Mouse (Mus musculus) spleen, postnatal 4 days (tissue): ENCODE measurements at regions not wholly inside any gene's neighbourhood (a gene's known extent, or its start where the extent isn't known, plus 50 kb on each side); places are given as distances from the start of the nearest gene placed in this dataset.

Source experiments
- DNase-seq, 2 experiments: peaks; one replicate each; pipeline ENCODE4 v3.0.0; 2022; ENCODE audit warnings: low spot score in 2 of 2

- no peak for DNase-seq
These were observed 51.0 kb upstream of the Stt3b start for GRCm38 (mm10) chr9:115361191-115361590.

GRCm38 (mm10) chr9:115361881-115362280 lies 51.7 kb upstream of the Stt3b start:
- DNase-seq: no peak

- DNase-seq: no peak
These were observed 52.3 kb upstream of the Stt3b start for GRCm38 (mm10) chr9:115362486-115362885.

GRCm38 (mm10) chr9:115364919-115365861 lies 55.0 kb upstream of the Stt3b start:
- no peak for DNase-seq

GRCm38 (mm10) chr9:115367808-115368207 lies 57.6 kb upstream of the Stt3b start:
- no peak for DNase-seq

DNA sequence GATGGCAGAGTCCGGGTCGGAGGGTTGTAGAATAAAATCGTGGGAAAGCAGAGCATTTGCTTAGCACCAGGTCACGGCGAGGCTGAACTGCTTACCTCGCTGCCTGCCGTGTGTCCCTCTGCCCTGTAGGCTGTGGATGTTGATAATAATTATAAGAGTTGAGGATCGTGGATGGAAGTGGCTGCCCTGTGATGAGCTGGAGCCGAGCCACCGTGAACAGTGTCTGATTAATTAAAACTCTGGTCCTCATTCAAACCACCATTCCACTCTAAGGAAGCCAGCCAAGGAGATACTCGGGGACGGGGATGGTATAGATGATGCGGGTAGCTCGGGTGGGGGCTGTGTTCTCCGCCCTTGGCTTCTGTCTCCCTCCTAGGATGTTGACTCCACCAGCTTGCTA lies 70.1 kb upstream of the Stt3b start:
- DNase-seq: no peak

DNA sequence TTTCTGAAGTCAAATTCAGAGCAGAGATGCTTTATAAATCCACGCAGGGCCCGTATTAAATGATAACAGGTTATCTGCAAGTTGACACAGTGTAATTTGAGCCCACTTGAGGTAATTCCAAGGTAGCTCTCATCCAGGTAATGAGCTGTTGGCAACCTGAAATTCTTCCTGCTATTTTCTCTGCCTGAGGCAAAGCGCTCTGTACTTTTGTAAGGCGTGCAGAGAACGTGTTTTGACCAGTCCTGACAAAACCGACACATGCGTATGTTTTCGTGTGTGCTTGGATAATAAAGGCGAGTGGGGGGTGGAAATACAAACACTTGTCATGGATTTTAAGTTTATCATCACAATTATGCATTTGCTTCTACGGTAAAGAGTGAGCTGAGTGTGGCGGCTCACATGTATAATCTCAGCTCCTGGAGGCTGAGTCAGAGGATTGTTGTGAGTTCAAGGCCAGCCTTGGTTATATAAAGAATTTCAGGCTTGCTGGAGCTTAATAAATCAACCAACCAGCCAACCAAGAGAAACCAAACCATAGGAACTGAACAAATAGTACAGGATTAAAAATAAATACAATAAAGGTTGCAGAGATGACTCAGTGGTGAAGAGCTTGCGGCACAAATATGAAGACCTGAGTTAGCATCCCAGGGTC lies 72.7 kb upstream of the Stt3b start:
- no peak for DNase-seq

GRCm38 (mm10) chr9:115383935-115384334 lies 73.7 kb upstream of the Stt3b start:
- no peak for DNase-seq

- no peak for DNase-seq
These were observed 74.1 kb upstream of the Stt3b start for GRCm38 (mm10) chr9:115384345-115384744.

DNA sequence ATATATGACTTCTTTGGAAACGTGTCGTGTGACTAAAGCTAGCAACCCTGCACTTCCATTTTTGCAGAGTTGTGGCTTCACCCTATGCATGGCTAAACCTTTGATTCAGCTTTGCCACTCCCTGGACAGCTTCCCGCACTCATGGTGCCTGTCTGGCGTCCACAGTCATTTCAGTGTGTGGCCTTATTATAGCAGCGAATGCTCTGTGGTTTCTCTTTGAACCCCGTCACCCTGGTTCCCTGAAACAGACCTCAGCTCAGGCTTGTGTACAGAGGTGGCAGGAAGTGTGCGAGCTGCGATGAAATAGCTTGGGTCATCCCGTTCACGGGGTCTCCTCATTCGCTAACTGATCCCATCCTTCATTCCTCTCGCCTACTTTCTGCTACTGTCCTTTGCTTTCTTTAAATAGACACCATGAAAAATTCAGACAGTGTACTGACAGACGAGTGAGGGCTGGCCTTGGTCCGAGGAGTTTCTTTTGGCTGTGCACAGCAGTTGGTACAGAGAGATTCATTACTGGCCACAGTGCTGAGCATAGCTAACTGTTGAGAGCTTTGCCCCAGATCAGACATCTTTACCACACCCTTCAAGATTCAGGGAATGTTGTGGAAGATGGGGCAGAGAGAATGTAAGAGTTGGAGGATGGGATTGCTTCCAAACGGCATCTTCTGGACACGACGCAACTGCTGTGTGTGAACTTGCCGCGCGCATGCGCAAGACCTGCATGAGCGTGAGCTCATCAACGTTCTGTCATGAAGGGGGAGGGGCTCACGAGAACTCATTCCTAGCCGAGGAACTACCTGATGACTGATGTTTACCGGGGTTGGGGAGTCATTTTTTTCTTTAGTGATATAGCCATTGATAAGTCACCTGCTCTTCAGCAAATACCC lies 77.5 kb upstream of the Stt3b start:
- no peak for DNase-seq

DNA sequence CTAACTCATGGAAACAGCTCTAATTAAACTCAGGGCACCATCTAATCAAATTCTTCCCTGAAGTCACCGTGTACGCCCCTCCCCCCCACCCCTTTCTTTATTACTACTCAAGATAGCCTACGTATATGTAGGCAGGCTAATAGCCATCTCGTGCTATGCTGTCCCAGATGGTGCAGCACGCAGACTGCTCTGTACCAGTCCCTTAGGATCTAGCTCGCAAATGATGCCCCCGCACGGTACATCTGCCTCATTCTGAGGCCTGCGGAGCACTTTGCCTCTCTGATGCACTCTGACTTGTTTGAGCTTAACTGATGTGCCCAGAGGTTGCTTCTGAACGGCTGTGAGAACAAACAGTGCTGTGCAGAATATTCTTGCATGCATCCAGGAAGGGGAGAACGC lies 78.1 kb upstream of the Stt3b start:
- no peak for DNase-seq

DNA sequence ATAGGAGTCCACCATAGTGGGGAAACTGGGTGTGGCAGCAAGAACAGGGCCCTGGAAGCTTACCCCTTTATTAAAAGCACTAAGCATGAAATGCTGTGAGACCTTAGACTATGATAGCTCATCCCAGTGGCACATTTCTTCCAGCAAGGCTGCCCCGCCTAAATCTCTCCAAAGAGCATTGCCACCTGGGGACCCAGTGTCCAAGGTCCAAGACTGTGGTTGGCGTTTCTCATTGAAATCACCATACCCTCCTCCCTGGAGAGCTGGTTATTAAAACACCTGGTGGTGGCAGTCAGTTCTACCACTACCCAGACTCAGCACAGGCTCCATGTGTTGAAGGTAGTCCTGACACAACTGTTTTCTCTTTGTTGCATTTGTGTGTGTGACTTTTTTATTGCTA lies 78.9 kb upstream of the Stt3b start:
- DNase-seq: no peak

DNA sequence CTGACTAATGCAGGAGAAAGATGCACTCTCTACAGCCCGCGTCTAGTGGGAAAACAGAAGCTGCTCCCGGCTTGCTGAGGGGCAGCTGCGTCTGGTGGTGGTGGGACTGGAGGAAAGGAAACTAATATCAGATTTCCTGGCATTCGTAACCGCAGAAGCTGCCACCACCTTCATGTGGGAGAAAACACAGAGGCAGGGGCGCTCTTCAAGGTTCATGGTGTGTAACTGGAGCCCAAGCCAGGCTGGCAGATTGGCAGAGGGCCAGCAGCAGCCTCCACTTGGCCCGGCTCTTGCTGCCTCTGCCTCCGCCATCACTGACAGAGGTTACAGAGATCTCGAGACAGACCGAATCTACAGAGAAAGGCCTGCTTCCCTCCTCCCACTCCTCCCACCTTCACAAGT lies 80.7 kb upstream of the Stt3b start:
- DNase-seq: peak in 1 of 2 experiments; percentile 18

- DNase-seq: no peak
These were observed 85.3 kb upstream of the Stt3b start for GRCm38 (mm10) chr9:115395511-115395910.

DNA sequence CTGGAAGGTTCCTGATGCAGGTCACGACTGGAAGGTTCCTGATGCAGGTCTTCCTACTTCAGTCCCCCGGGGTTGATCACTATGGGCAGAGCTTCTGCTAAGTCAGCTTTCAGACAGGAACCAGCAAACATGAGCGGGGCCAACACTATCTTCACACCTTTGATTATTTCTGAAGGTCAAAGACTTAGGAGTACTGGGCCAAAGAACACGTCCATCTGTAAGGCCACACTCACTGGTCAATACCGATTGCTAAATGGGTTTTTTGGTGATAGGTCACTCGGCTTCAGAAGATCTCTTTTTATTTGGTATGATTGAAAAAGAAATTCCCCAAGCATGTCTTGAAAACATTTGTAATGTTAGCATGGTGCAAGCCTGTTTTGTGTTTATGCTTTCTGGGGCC lies 90.2 kb upstream of the Stt3b start:
- DNase-seq: no peak

GRCm38 (mm10) chr9:115401405-115402151 lies 91.4 kb upstream of the Stt3b start:
- no peak for DNase-seq

DNA sequence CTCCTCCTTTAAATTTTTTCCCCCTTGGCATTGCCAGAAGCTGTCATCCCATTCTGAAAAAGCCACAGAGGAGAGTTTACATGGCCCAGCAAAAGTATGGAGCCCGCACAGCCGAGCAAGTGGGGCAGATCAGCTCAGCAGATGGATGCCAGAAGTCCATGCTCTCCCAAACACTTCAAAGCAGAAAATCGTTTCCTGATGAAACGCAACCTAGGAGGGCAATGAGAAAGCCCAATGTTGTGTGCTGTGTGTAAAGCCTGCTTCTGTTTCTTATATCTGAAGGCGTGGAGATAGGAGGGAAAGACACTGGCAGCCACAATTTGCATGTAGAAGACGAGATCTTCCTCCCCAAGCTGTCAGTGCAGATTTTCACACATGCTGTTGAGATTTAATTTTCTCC lies 92.4 kb upstream of the Stt3b start:
- DNase-seq: no peak

GRCm38 (mm10) chr9:115403354-115403968 lies 93.2 kb upstream of the Stt3b start:
- DNase-seq: no peak

- DNase-seq: no peak
These were observed 97.8 kb upstream of the Stt3b start for GRCm38 (mm10) chr9:115407901-115408470.

DNA sequence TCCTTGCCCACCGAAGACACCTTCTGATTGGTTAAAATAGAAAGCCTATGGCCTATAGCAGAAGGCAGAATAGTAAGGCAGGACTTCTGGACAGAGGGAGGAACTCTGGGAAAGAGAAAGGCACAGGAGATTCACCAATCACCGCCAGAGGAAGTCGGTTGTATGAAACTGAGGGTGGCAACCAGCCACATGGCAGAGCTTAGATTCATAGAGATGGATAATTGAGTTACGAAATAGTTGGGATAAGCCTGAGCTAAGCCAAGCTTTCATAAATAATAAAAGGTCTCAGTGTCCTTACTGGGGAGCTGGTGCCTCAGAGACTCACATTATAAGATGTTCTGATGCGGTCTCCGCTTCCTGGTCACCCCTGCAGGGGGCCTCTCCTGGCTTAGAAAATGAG lies 98.7 kb upstream of the Stt3b start:
- DNase-seq: no peak

- DNase-seq: no peak
These were observed 104.0 kb upstream of the Stt3b start for GRCm38 (mm10) chr9:115414190-115414589.
